Mouse (Mus musculus): ENCODE data around the gene Ncaph2. TPM values are rescaled to one million over a fixed set of nuclear protein-coding genes. Genes with fewer than 3 reads are reported as not detected.
A peak's percentile ranks its signal among the peaks of the same experiment; 100 is the strongest.

Ncaph2 gene
- polyA plus RNA-seq, 1 experiment from 2014 or later: 150 TPM

DNA sequence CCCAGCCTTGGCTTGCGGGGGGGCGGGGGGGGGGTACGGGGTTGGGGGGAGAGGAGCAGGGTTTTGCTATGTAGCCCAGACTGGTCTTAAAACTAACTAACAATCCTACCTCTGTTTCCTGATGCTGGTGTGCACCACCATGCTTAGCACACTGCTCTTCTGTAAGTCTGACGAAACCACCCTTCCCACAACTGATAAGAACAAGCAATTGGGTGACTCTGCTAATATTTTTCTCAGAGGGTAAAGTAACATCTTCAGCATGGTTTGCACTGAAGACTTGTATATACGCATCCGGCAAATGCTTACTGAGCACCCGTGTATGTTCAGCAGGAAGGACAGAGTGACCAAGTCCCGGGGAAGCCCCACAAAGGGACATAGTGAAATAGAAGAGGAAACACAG is 34.3 kb upstream of the Ncaph2 start:
- 78% methylated on average over 8 of the region's 8 CpGs for WGBS
- Histone ChIP-seq H3K4me2 (replicated peaks) (no peak overlapping the region), H3K9me3 (replicated peaks) (no peaks in the 10 kb centered on the region), H3K4me1 (peaks cover 7% of the 10 kb centered on the region), H3K27ac (replicated peaks) (no peak overlapping the region), H3K27me3 (peaks cover 9% of the 10 kb centered on the region; the same call in 1 of the 2 replicates), H3K4me3 (replicated peaks) (no peak overlapping the region), H3K36me3 (no peaks in the 10 kb centered on the region), H3K9ac (no peak overlapping the region)
- ATAC-seq (ENCODE audit: insufficient number of reproducible peaks, low FRiP score, low TSS enrichment, low read depth): no peak

DNA sequence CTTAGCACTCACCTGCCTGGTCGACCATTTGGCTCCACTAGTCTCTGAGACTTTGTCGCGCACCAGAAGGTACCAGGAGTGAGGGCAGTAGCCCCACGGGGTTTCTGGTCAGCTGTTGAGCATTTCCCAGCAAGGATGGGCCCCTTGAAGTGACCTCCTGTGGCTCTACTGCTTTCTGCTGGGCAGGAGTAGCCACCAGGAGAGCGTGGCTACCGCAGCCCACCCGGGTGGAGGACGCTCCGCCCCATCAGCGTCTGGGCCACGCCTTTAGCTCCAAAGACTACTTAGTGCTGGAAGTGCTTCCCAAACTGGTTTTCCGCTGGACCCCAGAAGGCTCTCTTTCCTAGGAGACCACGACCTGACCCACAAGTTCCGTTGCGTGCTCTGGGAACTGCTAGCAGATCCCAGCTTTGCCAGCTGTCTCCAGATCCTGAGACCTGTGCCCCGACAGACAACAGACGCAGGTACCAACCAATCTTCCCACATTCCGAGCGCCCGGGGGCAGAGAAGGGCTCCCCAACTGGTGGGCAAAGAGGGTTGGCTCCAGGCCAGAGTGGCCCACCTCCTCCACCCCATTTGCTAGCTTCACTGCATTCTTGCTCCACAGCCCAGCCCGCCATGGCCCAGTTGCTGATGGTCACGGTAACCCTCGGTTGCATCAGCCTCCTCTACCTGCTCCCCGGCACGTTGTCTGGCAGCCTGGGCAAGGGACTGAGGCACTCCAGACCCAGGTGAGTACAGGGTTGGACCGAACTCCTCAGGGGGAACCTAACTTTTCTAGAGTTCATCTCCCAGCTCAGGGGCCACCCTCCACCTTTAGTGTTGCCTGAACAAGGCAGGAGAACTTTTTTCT is 32.6 kb upstream of the Ncaph2 start, which contains the start of gene Adm2:
TSS of gene Adm2 (plus strand) at position 51 of the 853 bp plus-strand sequence.
- 5% methylated on average over 26 of the region's 26 CpGs for WGBS
- Histone ChIP-seq H3K27me3 (peaks cover 9% of the 10 kb centered on the region; the same call in 1 of the 2 replicates), H3K9ac (no peak within 1 kb of the TSS), H3K36me3 (no peaks in the 10 kb centered on the region), H3K27ac (replicated peaks) (no peak within 1 kb of the TSS), H3K9me3 (replicated peaks) (no peaks in the 10 kb centered on the region), H3K4me1 (peaks cover 7% of the 10 kb centered on the region), H3K4me3 (replicated peaks) (peak within 1 kb of the TSS; percentile 17), H3K4me2 (replicated peaks) (peak within 1 kb of the TSS; percentile 45)
- no peak for ATAC-seq (ENCODE audit: insufficient number of reproducible peaks, low FRiP score, low TSS enrichment, low read depth)

DNA sequence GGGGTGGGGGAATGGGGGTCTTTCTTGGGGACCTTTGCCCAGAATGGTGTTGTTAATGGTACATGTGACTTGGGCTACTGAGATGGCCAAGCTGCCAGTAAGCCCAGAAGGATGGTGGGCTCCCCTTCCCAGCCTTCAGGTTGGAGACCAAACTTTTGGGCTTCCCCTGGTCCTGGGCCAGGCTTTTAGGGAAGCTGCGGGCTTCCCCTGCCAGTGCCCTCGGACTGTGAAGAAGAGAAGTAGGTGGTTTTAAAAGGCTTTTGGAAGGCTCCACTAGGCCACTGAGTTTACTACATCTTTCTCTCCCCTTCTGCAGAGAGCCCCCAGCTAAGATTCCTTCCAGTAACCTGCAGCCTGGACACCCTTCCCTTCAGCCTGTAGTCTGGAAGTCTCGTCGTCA is 31.9 kb upstream of the Ncaph2 start:
- Histone ChIP-seq H3K27ac (replicated peaks) (no peak overlapping the region), H3K4me2 (replicated peaks) (no peak overlapping the region)

GRCm38 (mm10) chr15:89326441-89326840 is 29.1 kb upstream of the Ncaph2 start:
- 70% methylated on average over 5 of the region's 5 CpGs for WGBS

More for the DNA sequence above, 31.9 kb upstream of the Ncaph2 start:
- ATAC-seq (ENCODE audit: insufficient number of reproducible peaks, low FRiP score, low TSS enrichment, low read depth): no peak
- no peaks in the 10 kb centered on the region for H3K9me3 ChIP-seq (replicated peaks)
- WGBS: 76% methylated on average over 4 of the region's 4 CpGs
- H3K4me3 ChIP-seq (replicated peaks): no peak overlapping the region
- peaks cover 9% of the 10 kb centered on the region; the same call in 1 of the 2 replicates for H3K27me3 ChIP-seq
- no peak overlapping the region for H3K9ac ChIP-seq
- peaks cover 7% of the 10 kb centered on the region for H3K4me1 ChIP-seq
- no peaks in the 10 kb centered on the region for H3K36me3 ChIP-seq

GRCm38 (mm10) chr15:89334271-89334670 is 21.2 kb upstream of the Ncaph2 start, which contains the start of gene Miox:
TSS of gene Miox (plus strand) at chr15:89334398.
- WGBS: 86% methylated on average over 7 of the region's 7 CpGs
- H3K27ac ChIP-seq (replicated peaks): no peak within 1 kb of the TSS
- no peak within 1 kb of the TSS for H3K4me3 ChIP-seq (replicated peaks)
- no peaks in the 10 kb centered on the region for H3K9me3 ChIP-seq (replicated peaks)
- no peaks in the 10 kb centered on the region for H3K4me1 ChIP-seq
- H3K9ac ChIP-seq: no peak within 1 kb of the TSS
- no peaks in the 10 kb centered on the region for H3K36me3 ChIP-seq
- H3K4me2 ChIP-seq (replicated peaks): no peak within 1 kb of the TSS
- ATAC-seq (ENCODE audit: insufficient number of reproducible peaks, low FRiP score, low TSS enrichment, low read depth): no peak
- H3K27me3 ChIP-seq: no peaks in the 10 kb centered on the region

More at GRCm38 (mm10) chr15:89326441-89326840, 29.1 kb upstream of the Ncaph2 start:
- peaks cover 7% of the 10 kb centered on the region for H3K4me1 ChIP-seq
- H3K9ac ChIP-seq: no peak overlapping the region
- no peak for ATAC-seq (ENCODE audit: insufficient number of reproducible peaks, low FRiP score, low TSS enrichment, low read depth)
- no peak overlapping the region for H3K4me2 ChIP-seq (replicated peaks)
- no peak overlapping the region for H3K27ac ChIP-seq (replicated peaks)
- H3K36me3 ChIP-seq: no peaks in the 10 kb centered on the region
- peaks cover 9% of the 10 kb centered on the region; the same call in 1 of the 2 replicates for H3K27me3 ChIP-seq
- H3K4me3 ChIP-seq (replicated peaks): no peak overlapping the region
- H3K9me3 ChIP-seq (replicated peaks): no peaks in the 10 kb centered on the region

DNA sequence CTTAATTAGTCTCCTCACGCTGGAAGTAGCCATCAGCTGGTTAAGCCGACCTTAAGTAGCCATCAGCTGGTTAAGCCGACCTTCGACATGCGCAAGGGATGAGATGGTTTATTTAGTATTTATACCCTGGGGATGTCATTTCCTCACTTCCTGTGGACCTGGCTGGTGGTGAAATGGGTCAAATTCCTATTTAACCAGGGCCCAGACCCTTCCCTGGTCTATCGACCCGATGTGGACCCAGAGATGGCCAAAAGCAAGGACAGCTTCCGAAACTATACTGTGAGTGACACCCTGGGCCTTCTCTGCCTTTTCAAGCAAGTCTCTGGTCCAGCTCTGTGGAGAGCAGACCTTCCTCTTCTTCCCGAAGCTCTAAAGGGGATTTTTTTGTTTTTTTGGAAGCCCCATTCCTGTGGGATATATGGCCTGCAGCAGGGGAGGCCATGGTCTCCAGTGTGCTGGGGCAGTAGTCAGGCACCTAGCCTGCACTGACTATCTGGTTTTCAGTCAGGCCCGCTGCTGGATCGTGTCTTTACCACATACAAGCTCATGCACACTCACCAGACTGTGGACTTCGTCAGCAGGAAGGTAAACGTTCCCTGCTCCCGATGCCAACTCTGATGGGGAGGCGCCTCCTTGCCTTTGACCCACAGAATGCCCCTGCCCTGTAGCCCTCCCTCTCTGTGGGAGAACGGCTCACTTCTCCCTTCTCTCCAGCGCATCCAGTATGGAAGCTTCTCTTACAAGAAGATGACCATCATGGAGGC is 20.6 kb upstream of the Ncaph2 start:
- WGBS: 79% methylated on average over 17 of the region's 17 CpGs
- ATAC-seq (ENCODE audit: insufficient number of reproducible peaks, low FRiP score, low TSS enrichment, low read depth): no peak
- Histone ChIP-seq H3K9ac (no peak overlapping the region), H3K4me2 (replicated peaks) (no peak overlapping the region), H3K9me3 (replicated peaks) (no peaks in the 10 kb centered on the region), H3K27ac (replicated peaks) (no peak overlapping the region), H3K4me3 (replicated peaks) (no peak overlapping the region), H3K4me1 (no peaks in the 10 kb centered on the region), H3K36me3 (no peaks in the 10 kb centered on the region), H3K27me3 (no peaks in the 10 kb centered on the region)

- Histone ChIP-seq H3K4me2 (replicated peaks) (no peak overlapping the region), H3K27me3 (no peaks in the 10 kb centered on the region), H3K36me3 (no peaks in the 10 kb centered on the region), H3K4me1 (no peaks in the 10 kb centered on the region), H3K27ac (replicated peaks) (no peak overlapping the region), H3K9me3 (replicated peaks) (no peaks in the 10 kb centered on the region), H3K4me3 (replicated peaks) (no peak overlapping the region), H3K9ac (no peak overlapping the region)
- 84% methylated on average over 14 of the region's 14 CpGs for WGBS
- no peak for ATAC-seq (ENCODE audit: insufficient number of reproducible peaks, low FRiP score, low TSS enrichment, low read depth)
Measured at GRCm38 (mm10) chr15:89336422-89336821, 19.1 kb upstream of the Ncaph2 start.

- ATAC-seq (ENCODE audit: insufficient number of reproducible peaks, low FRiP score, low TSS enrichment, low read depth): no peak
- 84% methylated on average over 2 of the region's 2 CpGs for WGBS
- no peaks in the 10 kb centered on the region for H3K36me3 ChIP-seq
- no peak overlapping the region for H3K9ac ChIP-seq
- H3K27me3 ChIP-seq: no peaks in the 10 kb centered on the region
- H3K9me3 ChIP-seq (replicated peaks): no peaks in the 10 kb centered on the region
- no peak overlapping the region for H3K4me2 ChIP-seq (replicated peaks)
- no peak overlapping the region for H3K27ac ChIP-seq (replicated peaks)
- no peaks in the 10 kb centered on the region for H3K4me1 ChIP-seq
- H3K4me3 ChIP-seq (replicated peaks): no peak overlapping the region
Measured at GRCm38 (mm10) chr15:89339696-89340095, 15.8 kb upstream of the Ncaph2 start.

DNA sequence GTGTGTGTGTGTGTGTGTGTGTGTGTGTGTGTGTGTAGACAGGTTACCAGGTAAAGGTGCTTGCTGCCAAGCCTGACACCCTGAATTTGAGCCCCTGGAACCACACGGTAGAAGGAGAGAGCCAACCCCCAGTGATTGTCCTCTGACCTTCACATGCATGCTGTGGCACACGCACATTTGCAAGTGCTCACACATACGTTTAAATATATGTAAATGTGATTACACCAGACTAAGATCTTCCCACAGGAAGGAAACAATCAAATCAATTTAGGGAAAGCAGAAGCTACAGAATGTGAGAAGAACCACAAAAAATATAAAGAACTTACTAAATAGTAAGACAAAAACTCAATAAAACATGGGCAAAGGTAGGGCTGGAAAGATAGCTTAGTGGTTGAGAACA is 15.4 kb upstream of the Ncaph2 start:
- Histone ChIP-seq H3K27me3 (no peaks in the 10 kb centered on the region), H3K4me3 (replicated peaks) (no peak overlapping the region), H3K4me1 (no peaks in the 10 kb centered on the region), H3K27ac (replicated peaks) (no peak overlapping the region), H3K4me2 (replicated peaks) (no peak overlapping the region), H3K36me3 (no peaks in the 10 kb centered on the region), H3K9me3 (replicated peaks) (no peaks in the 10 kb centered on the region), H3K9ac (no peak overlapping the region)
- WGBS: 72% methylated on average over 3 of the region's 3 CpGs
- ATAC-seq (ENCODE audit: insufficient number of reproducible peaks, low FRiP score, low TSS enrichment, low read depth): no peak

DNA sequence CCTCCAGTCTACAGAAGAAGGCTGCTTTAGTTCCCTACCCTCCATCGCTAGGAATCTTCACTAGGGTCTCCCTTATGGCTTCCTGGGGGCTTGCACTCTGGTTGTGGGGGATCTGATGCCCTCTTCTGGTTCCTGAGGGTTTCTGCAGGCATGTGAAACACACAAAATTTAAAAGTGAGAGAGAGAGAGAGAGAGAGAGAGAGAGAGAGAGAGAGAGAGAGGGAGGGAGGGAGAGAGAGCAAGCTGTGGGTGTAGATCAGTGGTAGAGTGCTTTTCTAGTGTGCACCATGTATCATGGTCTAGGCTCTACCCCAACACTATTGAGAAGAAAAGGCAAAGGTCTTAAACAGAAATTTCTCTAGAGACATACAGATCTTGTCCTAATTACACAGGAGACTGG is 13.8 kb upstream of the Ncaph2 start:
- no peaks in the 10 kb centered on the region for H3K9me3 ChIP-seq (replicated peaks)
- no peaks in the 10 kb centered on the region for H3K36me3 ChIP-seq
- H3K27me3 ChIP-seq: no peaks in the 10 kb centered on the region
- 25% methylated on average over 1 of the region's 1 CpGs for WGBS
- no peak overlapping the region for H3K9ac ChIP-seq
- ATAC-seq (ENCODE audit: insufficient number of reproducible peaks, low FRiP score, low TSS enrichment, low read depth): no peak
- H3K27ac ChIP-seq (replicated peaks): no peak overlapping the region
- no peak overlapping the region for H3K4me2 ChIP-seq (replicated peaks)
- H3K4me1 ChIP-seq: no peaks in the 10 kb centered on the region
- no peak overlapping the region for H3K4me3 ChIP-seq (replicated peaks)

DNA sequence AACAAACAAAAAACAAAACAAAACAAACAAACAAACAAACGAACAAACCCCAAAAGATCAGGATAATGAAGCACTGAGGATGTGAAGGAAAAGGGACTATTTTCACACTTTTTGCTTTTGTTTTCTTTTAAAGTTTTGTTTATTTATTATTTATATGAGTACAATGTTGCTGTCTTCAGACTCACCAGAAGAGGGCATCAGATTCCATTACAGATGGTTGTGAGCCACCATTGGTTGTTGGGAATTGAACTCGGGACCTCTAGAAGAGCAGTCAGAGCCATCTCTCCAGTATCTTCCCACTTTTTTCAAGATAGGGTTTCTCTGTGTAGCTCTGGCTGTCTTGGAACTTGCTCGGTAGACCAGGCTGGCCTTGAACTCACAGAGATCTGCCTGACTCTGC is 12.2 kb upstream of the Ncaph2 start:
- no peak overlapping the region for H3K4me3 ChIP-seq (replicated peaks)
- no peak overlapping the region for H3K27ac ChIP-seq (replicated peaks)

More for the DNA sequence above, 12.2 kb upstream of the Ncaph2 start:
- WGBS: 85% methylated on average over 3 of the region's 3 CpGs
- Histone ChIP-seq H3K9me3 (replicated peaks) (no peaks in the 10 kb centered on the region), H3K27me3 (no peaks in the 10 kb centered on the region), H3K4me2 (replicated peaks) (no peak overlapping the region), H3K36me3 (no peaks in the 10 kb centered on the region), H3K9ac (no peak overlapping the region), H3K4me1 (no peaks in the 10 kb centered on the region)
- no peak for ATAC-seq (ENCODE audit: insufficient number of reproducible peaks, low FRiP score, low TSS enrichment, low read depth)

Data from embryonic facial prominence, embryonic 15.5 days (tissue).